Mouse (Mus musculus): Measurements from ENCODE around the gene Rapgef5. TPM values are rescaled to one million over a fixed set of nuclear protein-coding genes. Genes with fewer than 3 reads are reported as not detected.
"Not testable (repeated sequence)": the region's sequence is repeated elsewhere in the genome, so short reads cannot be mapped to it uniquely, and the experiment has no call there.

The Rapgef5 gene
- total and polyA plus RNA-seq, 3 experiments = not detected

DNA sequence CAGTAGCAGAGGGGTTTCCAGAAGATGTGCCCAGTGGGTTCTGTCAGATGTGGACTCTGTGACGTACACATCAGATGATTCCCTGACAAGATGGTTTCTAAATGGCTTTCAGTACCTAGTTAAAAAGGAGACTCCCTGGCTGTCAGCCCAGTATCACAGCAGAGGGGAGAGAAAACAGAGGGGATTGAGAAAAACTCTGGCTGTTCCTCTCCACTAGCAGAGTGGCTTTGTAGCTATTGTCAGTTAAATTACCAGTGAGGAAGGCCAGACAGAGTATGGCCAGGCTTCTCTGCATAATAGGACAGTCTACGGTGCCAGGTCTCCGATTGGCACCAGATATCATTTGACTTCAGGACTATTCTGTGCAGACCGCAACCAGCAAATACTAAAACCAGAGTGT is 279.0 kb downstream of the Rapgef5 start:
- DNase-seq (ENCODE audit: low read depth, low spot score) = no peak
- Histone ChIP-seq H3K9ac (ENCODE audit: control insufficient read depth, low read depth, low read length, poor library complexity, severe bottlenecking) (no peak overlapping the region), H3K27me3 (ENCODE audit: control insufficient read depth in 1 of 2, insufficient read depth in 2 of 2, low read length in 2 of 2) (peaks cover 0 to 1% of the 10 kb centered on the region in 2 experiments; a peak in 2 of 4 replicates), H3K9me3 (replicated peaks; ENCODE audit: insufficient read depth, low read length) (no peaks in the 10 kb centered on the region), H3K4me1 (ENCODE audit: control insufficient read depth in 1 of 2, insufficient read depth in 2 of 2, low read length in 2 of 2) (no peaks in the 10 kb centered on the region), H3K36me3 (ENCODE audit: control insufficient read depth in 1 of 2, insufficient read depth in 2 of 2, low read length in 2 of 2) (no peaks in the 10 kb centered on the region), H3K4me3 (ENCODE audit: control insufficient read depth in 1 of 2, insufficient read depth in 1 of 2, low read depth in 2 of 2, low read length in 2 of 2) (no peak overlapping the region), H3K27ac (ENCODE audit: control insufficient read depth, low read depth, low read length) (no peak overlapping the region), H3K79me2 (ENCODE audit: control insufficient read depth, insufficient read depth, low read length, poor library complexity) (no peaks in the 10 kb centered on the region)
- TF ChIP-seq MAFK (IDR thresholded peaks at IDR 0.05; ENCODE audit: borderline replicate concordance, low read depth, low read length) (no peak), TAL1 (IDR thresholded peaks at IDR 0.05; ENCODE audit: low read length) (no peak), MYB (IDR thresholded peaks at IDR 0.05; ENCODE audit: low read depth, low read length) (no peak), RAD21 (IDR thresholded peaks at IDR 0.05; ENCODE audit: low read depth, low read length) (no peak)

DNA sequence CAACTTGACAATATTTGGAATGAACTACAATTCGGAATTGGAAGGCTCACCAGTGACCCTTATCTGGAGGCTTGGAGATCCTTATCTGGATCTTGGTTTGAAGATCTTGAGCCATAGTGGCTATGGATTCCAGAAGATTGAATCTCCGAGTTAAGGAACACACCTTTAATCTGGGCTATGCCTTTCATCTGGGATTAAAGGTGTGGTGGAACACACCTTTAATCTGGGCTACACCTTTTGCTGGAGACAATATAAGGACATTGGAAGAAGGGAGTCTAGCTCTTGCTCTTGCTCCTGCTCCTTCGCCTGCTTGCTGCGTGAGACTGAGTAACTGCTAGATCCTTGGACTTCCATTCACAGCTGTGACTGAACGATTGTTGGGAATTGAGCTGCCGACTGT is 287.7 kb downstream of the Rapgef5 start, which contains the start of gene Cdca7l:
Gene Cdca7l, plus strand, starts transcription at position 301 of the 400 bp plus-strand sequence.
- H3K27me3 ChIP-seq (ENCODE audit: control insufficient read depth in 1 of 2, insufficient read depth in 2 of 2, low read length in 2 of 2); H3K9me3 ChIP-seq (replicated peaks; ENCODE audit: insufficient read depth, low read length); DNase-seq (ENCODE audit: low read depth, low spot score); H3K4me1 ChIP-seq (ENCODE audit: control insufficient read depth in 1 of 2, insufficient read depth in 2 of 2, low read length in 2 of 2); H3K79me2 ChIP-seq (ENCODE audit: control insufficient read depth, insufficient read depth, low read length, poor library complexity); H3K36me3 ChIP-seq (ENCODE audit: control insufficient read depth in 1 of 2, insufficient read depth in 2 of 2, low read length in 2 of 2); H3K27ac ChIP-seq (ENCODE audit: control insufficient read depth, low read depth, low read length); H3K4me3 ChIP-seq (ENCODE audit: control insufficient read depth in 1 of 2, insufficient read depth in 1 of 2, low read depth in 2 of 2, low read length in 2 of 2); H3K9ac ChIP-seq (ENCODE audit: control insufficient read depth, low read depth, low read length, poor library complexity, severe bottlenecking): not testable (repeated sequence)

DNA sequence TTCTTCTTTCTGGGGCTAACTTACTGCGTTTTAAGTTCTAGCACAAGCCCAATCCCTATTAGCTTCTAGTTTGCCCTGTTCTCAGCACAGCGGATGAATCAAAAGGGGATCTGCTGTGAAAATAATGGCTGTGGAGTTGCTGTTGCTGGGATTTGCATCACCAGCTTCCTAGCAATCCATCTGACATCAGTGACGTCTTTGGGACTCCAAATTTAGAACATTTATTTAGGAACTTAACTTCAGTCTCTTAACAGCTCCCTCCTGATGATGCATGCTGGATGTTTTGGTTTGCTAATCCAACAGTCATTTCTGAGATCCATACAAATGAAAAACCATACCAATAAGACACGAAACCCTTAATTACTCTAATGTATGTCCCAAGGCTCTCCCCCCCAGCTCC is 289.3 kb downstream of the Rapgef5 start:
- H3K4me3 ChIP-seq (ENCODE audit: control insufficient read depth in 1 of 2, insufficient read depth in 1 of 2, low read depth in 2 of 2, low read length in 2 of 2) = no peak overlapping the region
- no peak overlapping the region for H3K27ac ChIP-seq (ENCODE audit: control insufficient read depth, low read depth, low read length)
- no peaks in the 10 kb centered on the region for H3K9me3 ChIP-seq (replicated peaks; ENCODE audit: insufficient read depth, low read length)
- no peak for TF ChIP-seq RAD21 (IDR thresholded peaks at IDR 0.05; ENCODE audit: low read depth, low read length)
- TF ChIP-seq ZKSCAN1 (IDR thresholded peaks at IDR 0.05; ENCODE audit: low read depth, low read length) = no peak
- no peak for TF ChIP-seq HCFC1 (IDR thresholded peaks at IDR 0.05; ENCODE audit: low read depth, low read length)
- no peak for TF ChIP-seq KAT2A (conservative IDR thresholded peaks at IDR 0.05; ENCODE audit: low read depth, low read length)
- no peak for TF ChIP-seq POLR2AphosphoS2 (IDR thresholded peaks at IDR 0.05; ENCODE audit: low read length)
- TF ChIP-seq ZC3H11A (IDR thresholded peaks at IDR 0.05; ENCODE audit: low read depth, low read length) = no peak
- no peak for TF ChIP-seq GABPA (IDR thresholded peaks at IDR 0.05; ENCODE audit: low read depth, low read length)
- TF ChIP-seq MEF2A (IDR thresholded peaks at IDR 0.05; ENCODE audit: extremely low read depth, insufficient replicate concordance, low read depth, low read length, poor library complexity, severe bottlenecking) = no peak
- TF ChIP-seq E2F4 (IDR thresholded peaks at IDR 0.05; ENCODE audit: borderline replicate concordance, low read depth, low read length) = no peak
- TF ChIP-seq SIN3A (IDR thresholded peaks at IDR 0.05; ENCODE audit: low read length) = no peak
- no peak for TF ChIP-seq ELF1 (IDR thresholded peaks at IDR 0.05; ENCODE audit: low read depth, low read length)
- no peak for TF ChIP-seq MAZ (IDR thresholded peaks at IDR 0.05; ENCODE audit: low read depth, low read length)
- TF ChIP-seq RCOR1 (IDR thresholded peaks at IDR 0.05; ENCODE audit: low read depth, low read length) = no peak
- TF ChIP-seq USF1 (IDR thresholded peaks at IDR 0.05; ENCODE audit: low read depth, low read length) = no peak
- TF ChIP-seq MYB (IDR thresholded peaks at IDR 0.05; ENCODE audit: low read depth, low read length) = no peak
- TF ChIP-seq MAFK (IDR thresholded peaks at IDR 0.05; ENCODE audit: borderline replicate concordance, low read depth, low read length) = no peak
- no peak for TF ChIP-seq ZMIZ1 (IDR thresholded peaks at IDR 0.05; ENCODE audit: low read depth, low read length)
- no peak for TF ChIP-seq CHD1 (IDR thresholded peaks at IDR 0.05; ENCODE audit: low read depth, low read length)
- no peak for TF ChIP-seq ZNF384 (IDR thresholded peaks at IDR 0.05; ENCODE audit: low read depth, low read length)
- H3K79me2 ChIP-seq (ENCODE audit: control insufficient read depth, insufficient read depth, low read length, poor library complexity) = no peaks in the 10 kb centered on the region
- no peak for DNase-seq (ENCODE audit: low read depth, low spot score)
- H3K4me1 ChIP-seq (ENCODE audit: control insufficient read depth in 1 of 2, insufficient read depth in 2 of 2, low read length in 2 of 2) = no peaks in the 10 kb centered on the region
- no peaks in the 10 kb centered on the region for H3K27me3 ChIP-seq (ENCODE audit: control insufficient read depth in 1 of 2, insufficient read depth in 2 of 2, low read length in 2 of 2)
- H3K9ac ChIP-seq (ENCODE audit: control insufficient read depth, low read depth, low read length, poor library complexity, severe bottlenecking) = no peak overlapping the region
- no peaks in the 10 kb centered on the region for H3K36me3 ChIP-seq (ENCODE audit: control insufficient read depth in 1 of 2, insufficient read depth in 2 of 2, low read length in 2 of 2)

Data from MEL (cell line).